Mouse (Mus musculus): Measurements from ENCODE around the gene Gm9964.

DNA sequence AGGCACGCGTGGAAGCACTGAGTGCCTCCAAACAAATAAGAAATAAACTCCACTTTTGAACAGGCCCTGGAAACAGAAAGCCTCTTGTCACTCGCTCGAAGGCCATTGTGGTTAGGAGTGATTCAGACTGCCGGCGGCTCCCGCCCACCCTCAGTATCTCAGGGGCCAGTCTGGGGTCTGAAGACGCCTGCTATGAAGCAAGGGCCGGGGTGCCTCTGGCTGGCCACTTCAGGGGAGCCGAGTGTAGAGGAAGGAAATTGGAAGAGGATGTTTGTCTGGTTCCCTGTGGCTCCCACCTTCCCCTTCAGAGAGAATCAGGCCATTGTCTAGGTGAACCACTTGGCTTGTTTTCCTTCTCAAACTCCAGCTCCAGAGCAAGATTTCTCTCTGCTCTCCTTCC is 10.3 kb upstream of the Gm9964 start:
- TF ChIP-seq CTCF (IDR thresholded peaks at IDR 0.05; ENCODE audit: borderline replicate concordance, extremely low read depth, insufficient read depth, insufficient read length) = no peak
- TF ChIP-seq POLR2A (IDR thresholded peaks at IDR 0.05; ENCODE audit: borderline replicate concordance, extremely low read depth, insufficient read depth, insufficient read length, poor library complexity, severe bottlenecking) = no peak

Data from brain, embryonic 14.5 days (tissue).